Mouse (Mus musculus) mature B cell (primary cell): ENCODE measurements around the gene Tepsin.

Experiments
- in situ Hi-C: fragments of 300-500 bp; cut with MboI; formaldehyde crosslinking; loops from 2 replicates; pipeline ENCODE4 v1.14.3; 2019

Gene Tepsin

DNA sequence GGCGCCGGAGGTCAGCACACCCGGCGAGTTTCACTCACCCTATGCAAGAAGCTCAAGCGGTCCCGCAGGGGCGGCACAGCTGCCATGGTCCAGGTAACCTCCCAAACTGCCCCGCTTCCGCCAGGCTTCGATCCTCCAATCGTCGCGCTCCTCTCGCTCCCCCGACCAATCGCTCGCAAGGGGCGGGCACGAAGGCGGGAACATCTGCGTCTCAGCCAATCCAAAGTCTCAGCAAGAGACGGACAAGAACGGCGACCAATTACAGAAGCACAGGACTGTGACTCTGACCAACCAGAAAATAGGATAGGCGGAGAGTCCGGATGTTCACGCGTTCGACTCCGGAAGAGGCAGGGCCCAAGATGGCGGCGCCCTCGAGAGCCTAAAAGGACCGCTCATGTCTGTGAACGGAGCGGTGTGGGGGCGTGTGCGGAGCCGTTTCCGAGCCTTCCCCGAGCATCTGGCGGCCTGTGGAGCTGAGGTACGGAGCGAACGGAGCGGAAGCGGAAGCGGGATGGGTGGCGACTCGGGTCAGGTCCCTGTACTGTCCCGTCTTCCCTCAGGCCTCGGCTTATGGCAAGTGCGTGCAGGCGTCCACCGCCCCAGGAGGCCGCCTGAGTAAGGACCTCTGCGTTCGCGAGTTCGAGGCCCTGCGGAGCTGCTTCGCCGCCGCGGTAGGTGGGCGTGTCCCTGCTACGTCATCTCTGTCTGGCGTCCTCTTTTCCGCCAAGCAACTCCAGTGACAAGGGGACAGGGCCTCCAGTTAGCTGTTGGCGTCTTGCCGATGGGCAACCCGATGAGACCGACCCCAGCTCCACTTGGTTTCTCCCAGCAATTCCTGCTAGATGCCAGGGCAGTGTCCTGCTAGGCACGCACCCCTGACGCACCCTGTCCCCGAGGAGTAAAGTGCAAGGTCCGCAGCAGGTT, at the start of gene Tepsin, which contains the start of gene Ndufaf8:
Tepsin (minus strand) TSS at position 144 of the 924 bp plus-strand sequence.
Ndufaf8 (plus strand) TSS at position 341 of the 924 bp plus-strand sequence.
- in situ Hi-C loops: no loop called here

DNA sequence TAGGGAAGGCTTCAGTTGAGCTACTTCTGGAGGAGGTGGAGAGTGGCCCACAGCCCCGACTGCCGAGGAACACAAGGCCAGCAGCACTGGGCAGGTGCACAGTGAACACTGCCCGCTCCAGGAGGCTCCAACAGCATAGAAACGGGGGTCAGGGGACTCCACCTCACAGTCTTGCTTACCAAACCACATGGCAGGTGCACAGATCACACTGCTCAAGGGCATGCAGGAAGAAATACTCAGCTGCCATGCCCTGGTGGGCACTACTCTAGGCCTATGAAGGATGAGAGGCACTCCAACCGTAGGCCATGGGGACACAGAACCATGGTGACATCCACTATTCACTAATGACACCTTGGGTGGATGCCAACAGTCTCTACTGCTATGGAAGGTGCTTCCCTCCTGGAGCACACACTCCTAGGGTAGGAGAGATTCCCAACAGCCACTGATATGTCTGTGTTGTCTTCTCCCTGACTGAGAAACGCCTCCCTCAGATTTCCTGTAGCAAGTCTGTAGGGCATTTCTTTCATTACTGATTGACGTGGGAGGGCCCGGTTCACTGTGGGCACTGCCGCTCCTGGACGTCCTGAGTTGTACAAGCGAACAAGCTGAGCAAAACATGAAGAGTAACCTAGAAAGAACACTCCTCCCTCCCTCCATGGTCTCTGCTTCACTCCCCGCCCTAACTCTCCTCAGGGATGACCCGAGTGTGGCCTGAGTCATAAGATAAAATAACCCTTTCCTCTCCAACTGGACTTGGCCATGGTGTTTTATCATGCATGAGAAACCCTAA, 45.4 kb upstream of the Tepsin start:
- in situ Hi-C loops: no loop called here

DNA sequence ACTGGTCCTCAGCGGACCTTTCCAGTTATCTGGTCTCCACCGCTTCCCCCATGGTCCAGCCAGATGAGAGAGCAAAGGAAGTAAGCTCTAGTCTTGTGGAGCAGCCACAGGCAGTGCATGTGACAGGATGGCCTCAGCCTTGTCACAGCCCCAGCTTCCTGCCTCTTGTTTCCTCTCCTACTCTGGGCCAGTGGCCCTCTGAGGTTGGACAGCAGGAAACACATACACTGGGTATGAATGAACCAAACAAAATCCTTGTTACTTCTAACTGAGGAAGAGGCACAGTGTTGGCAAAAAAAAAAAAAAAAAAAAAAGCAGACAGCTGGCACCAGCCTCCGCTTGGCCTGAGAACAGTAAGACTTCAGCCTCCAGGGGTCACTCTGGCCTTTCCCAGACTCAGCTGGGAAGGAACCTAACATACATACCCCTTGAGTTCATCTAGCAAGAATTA, 44.1 kb upstream of the Tepsin start:
- in situ Hi-C loops: no loop called here

DNA sequence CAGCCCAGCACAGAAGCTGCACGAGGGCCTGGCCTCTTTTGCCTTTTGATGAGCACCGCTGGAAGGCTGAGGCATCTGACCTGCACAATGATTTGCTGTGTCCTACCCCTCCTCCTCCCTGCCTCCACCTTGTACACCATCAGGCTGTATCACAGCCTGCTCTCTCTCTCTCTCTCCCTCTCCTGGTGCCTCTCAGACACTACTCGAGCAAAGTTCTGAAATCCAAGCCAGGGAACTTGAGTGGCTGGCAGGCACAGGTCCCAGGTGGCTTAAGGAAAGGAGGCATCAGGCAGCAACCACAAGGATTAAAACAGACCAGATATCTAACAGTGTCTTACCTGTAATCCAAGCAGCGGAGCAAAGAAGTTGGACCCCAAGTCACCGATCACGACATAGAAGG, 41.7 kb upstream of the Tepsin start:
- in situ Hi-C loops: no loop called here

DNA sequence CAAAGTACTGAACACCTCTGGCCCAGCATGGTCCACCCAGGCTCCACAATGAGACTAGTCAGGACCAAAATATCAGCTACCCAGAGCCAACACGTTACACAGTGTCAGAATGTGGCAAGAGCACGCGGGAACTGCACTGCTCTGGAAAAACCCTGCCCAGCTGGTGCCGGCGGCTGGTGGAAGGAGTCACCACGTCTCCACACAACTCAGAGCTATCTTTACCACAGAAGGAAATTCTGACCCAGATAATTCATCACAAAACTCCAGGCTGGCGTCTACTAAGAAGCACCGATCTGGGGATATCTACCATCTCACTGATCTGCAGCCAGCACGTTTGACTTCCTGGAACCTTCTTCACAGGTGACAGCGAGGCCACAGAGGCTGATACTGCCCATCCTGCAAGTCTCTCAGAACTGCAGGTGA, 40.8 kb upstream of the Tepsin start:
- in situ Hi-C loops: no loop called here

DNA sequence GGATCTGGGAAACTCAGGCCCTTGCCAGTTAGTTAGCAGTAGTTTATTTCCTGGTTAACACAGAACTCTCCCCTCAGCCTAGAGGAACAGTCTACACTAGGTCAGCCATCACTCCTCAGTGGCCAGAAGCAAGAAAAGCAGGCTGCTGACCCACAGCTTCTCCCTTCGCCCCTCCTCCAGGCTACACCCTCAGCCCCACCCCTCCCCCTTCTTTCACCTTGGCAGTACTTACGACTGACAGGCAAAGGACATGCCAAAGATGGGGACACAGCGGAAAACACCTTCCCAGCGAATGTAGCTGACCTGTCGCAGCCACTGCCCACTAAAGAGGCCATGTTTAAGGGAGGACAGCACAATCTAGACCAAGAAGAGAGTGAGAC, 39.1 kb upstream of the Tepsin start:
- in situ Hi-C loops: no loop called here

DNA sequence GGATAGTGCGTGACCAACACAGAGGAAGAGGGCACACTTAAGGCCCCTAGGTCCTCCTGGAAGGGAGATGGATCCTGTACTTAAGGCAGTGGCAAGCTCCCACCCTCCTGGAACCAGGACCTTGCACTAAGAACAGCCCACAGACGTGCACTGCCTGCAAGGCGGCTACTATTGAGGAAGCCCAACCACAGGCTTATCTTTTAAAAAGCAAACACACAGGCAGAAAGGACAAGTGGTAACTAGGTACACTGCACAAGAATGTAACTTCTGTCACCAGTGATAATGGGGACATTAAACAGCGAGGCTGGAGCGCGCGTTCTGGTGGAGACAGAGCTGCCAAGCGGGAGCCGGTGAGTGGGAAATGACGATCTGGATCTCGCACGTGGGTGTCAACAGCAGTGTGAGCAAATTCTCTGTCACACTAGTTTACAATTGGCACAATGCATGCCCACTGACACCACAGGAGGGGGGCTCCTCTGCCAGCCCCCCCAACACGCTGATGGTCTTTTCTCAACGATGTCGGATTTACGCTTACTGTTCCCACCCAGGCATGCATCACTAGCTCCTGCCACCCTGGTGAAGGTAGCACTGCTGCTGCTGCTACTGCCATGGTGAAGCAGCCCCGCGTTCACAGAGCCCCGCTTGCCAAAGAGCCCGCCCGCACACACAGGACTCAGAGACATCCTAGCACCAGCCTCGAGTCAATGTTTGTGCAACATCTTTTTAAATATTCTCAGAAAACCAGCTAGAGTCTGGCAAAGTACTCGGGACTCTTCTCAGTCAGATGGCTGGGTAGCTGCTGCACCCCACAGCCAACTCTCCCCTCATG, 38.5 kb upstream of the Tepsin start:
- in situ Hi-C loops: no loop called here

DNA sequence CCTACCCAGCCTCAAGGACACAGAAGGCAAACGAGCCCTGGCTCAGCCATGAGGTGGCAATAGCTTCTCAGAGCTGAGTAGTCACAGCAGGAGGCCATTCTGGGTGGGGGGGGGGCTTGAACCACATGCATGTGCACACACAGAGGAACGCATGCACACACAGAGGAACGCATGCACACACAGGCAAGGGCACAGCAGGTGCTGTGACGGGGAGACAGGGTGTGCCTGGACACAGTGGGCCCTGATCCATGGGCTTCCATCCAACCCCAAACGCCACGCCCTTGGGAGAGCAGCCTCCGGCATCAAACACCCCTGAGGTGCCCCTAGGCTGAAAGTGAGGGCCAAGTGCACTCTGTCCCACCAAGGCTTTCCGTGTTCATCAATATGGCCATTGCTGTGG, 37.7 kb upstream of the Tepsin start:
- in situ Hi-C loops: no loop called here

DNA sequence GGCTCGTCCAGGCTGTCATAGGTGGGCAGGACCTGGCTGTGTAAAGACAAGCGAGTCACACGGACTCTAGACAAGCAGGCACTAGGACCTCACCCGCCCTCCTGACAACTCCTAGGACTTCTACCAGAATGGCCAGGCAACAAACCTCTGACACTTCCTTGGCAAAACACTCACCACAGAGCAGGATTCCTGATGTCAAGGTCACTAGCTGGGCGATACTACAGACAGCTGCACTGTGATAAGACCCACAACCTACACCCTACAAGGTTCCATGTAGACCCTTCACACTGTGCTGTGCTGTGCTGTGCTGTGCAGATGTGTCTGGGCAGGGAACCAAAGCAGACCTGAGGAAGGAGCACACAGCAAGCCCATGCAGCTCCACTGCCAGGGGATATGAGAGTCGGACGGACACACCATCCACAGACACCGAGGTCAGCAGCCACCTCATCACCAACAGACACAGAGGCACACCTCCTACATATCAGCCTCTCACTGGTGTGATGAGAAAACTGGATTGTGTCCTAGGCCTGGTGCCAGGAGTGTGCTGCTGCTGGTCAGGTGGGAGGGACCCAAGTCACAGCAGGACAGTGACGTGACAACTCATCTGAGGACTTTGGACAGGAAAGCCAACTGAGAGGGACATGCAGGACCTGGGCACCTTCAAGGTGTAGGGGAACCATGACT, 36.5 kb upstream of the Tepsin start:
- in situ Hi-C loops: no loop called here

DNA sequence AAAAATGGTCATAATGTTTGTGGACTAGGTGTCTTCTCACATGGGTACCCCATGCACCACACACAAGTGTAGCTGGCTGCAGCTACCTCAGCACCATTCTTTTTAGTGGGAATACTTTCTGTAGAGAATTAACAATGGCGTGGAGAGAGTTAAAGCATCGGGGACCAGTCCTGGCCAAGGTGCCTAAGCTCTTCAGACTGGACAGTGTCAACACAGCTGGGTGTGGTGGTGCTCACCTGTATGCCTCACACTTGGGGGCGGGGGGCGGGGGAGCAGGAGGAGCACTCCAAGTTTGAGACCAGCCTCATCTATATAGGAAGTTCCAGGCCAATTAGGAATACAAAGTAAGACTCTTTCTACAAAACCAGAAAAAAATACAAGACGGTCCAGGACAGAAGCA, 35.6 kb upstream of the Tepsin start:
- in situ Hi-C loops: no loop called here

DNA sequence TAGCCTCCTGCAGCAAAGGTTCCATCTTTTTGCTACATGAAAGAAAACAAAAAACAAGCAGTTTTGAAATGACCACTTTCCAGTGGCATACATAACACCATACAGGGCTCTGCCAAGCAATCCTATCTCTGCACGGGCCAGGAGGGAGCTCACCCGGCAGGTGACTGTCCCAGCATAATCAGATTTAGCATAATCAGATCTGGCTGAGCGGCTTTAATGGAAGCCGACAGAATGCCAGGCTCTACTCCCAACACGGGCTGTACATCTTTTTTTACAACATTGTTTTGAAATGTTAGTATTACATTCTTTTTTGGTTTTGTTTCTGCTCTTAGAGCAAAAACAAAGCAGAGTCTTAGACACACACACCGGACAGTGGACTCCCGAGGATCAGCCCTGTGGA, 30.8 kb upstream of the Tepsin start:
- in situ Hi-C loops: no loop called here

DNA sequence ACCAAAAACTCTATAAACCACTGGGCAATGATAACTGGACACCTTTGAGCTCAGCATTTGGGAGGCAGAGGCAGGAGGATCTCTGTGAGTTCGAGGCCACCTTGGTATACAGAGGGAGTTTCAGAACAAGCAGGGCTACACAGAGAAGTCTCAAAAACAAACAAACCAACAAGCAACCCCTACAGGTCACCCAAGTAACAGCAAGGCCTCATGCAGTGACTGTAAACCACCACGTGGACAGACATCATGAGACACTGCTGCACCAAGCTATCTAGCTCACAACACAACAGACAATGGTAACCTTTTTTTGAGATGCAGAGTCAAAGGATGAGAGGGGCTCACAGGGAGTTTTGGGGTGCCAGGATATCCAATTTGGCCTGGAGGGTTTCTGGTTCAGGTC, 28.3 kb upstream of the Tepsin start:
- in situ Hi-C loops: no loop called here

DNA sequence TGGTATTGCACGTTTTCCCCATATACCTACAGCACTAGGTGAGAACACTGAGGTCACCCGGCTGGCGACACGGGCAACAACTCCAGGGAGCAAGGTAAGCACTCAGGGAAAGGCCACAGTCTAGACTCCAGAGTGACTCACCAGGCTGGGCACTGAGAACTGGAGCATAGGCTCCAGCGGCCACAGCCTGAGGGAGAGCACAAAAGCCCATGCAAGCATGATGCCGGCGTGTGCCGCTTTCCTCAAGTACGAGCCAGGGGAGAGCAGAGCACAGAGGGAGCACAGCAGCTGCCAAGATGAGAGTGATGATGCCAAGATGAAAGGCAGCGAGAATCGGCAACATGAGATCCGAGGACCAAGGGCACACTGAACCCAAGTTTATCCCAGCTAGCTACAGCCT, 23.6 kb upstream of the Tepsin start:
- in situ Hi-C loops: no loop called here

DNA sequence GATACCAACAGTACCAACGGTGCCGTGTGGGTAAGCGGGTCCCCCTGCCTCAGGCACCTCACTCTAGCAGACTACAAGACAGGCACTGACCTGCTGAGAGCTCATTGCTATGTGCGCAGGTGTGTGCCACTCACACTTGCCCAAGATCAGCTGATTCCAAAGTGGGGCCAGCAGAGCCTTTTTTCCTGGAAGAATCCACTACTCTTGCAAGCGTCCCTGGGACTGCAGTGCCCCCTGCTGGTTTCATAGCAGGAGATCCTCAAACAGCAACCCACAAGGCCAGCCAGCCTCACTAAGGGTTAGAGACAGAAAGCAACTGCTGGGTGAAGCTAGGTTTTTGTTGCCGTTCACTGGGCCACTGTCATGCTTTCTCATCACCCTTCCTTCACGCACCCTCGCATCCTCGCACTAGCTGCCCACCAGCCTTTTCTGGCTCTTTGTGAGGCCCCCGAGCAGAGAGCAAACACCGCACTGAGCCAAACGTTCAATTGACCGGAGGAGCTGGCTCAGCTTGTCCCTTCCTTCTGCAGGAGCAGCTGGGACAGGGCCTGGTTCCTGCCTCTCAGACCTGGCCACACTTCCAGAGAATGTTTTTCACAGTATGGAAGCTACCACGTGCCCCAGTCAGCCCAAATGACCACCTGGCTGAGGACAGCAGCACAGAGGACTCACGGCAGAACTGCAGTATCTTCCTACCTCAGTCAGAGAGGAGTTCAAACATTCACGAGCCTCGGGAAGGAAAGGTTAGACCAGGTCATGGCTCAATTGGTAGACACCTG, 22.3 kb upstream of the Tepsin start:
- in situ Hi-C loops: no loop called here

DNA sequence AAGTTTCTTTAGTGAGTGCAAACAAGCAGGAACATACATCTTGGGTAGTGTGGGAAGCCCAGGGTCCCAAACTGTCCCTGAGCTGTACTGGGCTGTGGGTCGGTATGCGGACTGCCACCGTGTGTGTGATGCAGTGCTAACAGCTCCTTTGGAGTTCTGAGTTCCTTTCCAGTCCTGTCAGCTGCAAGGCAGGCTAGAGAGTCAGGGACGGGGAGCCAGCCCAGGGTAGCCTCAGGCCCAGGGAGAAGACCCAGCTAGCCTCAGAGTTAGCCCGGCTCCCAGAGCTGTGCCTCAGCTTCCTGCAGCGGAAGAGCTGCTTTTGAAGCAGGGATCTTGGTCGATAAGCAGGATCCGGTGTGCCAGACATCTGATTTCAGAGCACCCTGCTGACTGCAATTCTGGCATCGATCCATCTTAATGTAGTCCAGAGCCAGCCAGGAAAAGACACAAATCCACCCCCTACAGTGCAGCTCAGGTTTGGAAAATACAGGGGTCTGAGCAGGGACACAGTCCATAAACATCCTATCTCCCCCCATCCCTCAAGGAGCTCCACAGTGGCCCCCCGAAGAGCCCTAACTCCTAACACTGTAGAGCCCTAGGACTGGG, 21.5 kb upstream of the Tepsin start:
- in situ Hi-C loops: no loop called here

DNA sequence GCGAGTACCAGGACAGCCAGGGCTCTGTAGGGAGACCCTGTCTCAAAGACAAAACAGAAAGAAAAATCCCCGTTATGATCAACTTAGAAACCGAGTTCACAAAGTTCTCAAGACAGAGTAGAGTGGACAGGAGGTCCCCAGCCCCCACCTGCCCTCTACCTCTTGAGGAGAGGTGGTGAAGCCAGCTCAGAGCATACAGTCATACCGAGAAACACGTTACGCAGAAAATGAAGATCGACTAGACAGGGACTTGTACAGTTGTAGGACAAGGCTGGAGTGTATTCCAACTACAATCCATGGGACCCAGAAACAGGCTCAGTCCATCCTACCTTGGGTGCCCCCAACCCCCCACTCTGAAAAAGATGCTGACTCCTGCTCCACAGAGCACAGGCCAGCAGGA, 20.6 kb upstream of the Tepsin start:
- in situ Hi-C loops: no loop called here

DNA sequence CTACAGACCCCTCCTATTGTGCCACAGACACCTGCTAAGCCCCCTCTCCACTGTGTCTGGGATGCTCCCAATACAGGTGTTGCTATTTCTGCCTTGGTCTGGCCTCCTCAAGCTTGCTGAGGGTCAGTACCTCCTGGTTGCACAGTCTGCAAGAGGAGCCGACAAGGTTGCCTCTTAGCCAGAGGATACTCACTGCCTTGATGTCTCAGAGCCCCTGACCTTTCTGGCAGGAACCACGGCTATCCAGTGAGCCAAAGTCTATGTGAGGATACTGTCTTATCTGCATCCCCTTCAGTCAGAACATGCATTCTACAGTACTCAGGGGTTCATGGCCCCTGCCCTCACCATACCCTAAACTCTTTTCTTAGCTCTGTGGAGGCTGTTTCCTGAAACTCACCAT, 19.1 kb upstream of the Tepsin start:
- in situ Hi-C loops: no loop called here

DNA sequence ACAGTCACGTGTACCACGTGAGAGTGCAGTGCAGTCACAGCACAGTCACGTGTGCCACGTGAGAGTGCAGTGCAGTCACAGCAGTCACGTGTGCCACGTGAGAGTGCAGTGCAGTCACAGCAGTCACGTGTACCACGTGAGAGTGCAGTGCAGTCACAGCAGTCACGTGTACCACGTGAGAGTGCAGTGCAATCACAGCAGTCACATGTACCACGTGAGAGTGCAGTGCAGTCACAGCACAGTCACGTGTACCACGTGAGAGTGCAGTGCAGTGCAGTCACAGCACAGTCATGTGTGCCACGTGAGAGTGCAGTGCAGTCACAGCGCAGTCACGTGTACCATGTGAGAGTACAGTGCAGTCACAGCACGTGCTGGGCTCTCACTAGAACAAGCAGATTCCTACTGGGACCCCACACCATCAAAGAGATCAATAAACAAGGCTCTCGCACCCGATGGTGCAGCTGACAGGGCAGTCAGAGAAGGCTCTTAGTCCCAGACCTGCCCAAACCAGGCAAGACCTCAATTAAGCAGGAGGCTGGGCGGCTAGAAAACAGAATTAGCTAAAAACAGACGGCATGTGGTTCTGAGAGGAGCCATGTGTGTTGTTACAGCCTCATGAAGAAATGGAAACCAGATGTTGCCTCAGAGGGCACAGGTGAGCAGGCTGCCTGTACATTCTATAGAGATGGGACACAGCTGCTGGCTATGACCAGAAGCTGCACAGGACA, 16.1 kb upstream of the Tepsin start:
- in situ Hi-C loops: no loop called here

DNA sequence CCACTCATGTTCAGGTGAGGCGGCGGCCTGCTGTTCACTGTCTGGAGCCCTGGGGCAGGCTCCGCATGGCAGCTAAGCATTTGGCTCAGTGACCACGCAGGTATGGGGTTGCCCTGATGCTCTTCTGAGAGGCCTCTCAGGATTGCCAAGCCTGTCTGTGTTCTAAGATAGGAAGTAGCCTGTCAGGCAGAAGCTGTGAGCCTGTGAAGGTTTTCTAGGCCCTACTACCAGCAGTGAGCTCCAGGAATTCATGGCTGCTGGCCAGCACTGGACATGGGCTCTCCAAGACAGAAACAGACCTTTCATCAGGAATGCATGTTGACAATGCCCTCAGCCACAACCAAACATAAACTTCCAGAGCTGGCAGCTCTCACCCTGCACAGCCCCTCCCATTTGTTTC, 13.6 kb upstream of the Tepsin start:
- in situ Hi-C loops: no loop called here

DNA sequence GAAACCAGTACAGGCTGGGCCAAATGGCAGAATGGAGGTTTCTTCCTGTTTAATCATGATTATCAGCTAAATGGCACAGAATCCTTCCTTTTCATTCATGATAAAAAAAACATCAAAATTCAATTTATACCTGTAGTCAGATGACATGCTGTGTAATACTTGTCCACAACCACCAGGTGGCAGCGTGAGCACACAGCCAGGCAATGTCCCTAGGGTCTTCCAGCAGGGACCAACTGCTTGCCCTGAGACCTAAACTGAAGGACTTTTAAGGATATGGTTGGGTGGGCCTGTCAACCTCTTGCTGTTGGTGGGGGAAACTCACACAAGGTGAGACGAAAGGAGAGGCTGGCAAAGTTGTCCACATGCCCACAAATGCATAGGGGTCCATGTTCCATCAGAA, 12.5 kb upstream of the Tepsin start:
- in situ Hi-C loops: no loop called here
